Mouse (Mus musculus): ENCODE data around the gene Thumpd3. TPM values are rescaled to one million over a fixed set of nuclear protein-coding genes. Genes with fewer than 3 reads are reported as not detected.

Gene Thumpd3
- total RNA-seq (2021) = 10 to 100 TPM; 22.6 to 30.6 TPM

DNA sequence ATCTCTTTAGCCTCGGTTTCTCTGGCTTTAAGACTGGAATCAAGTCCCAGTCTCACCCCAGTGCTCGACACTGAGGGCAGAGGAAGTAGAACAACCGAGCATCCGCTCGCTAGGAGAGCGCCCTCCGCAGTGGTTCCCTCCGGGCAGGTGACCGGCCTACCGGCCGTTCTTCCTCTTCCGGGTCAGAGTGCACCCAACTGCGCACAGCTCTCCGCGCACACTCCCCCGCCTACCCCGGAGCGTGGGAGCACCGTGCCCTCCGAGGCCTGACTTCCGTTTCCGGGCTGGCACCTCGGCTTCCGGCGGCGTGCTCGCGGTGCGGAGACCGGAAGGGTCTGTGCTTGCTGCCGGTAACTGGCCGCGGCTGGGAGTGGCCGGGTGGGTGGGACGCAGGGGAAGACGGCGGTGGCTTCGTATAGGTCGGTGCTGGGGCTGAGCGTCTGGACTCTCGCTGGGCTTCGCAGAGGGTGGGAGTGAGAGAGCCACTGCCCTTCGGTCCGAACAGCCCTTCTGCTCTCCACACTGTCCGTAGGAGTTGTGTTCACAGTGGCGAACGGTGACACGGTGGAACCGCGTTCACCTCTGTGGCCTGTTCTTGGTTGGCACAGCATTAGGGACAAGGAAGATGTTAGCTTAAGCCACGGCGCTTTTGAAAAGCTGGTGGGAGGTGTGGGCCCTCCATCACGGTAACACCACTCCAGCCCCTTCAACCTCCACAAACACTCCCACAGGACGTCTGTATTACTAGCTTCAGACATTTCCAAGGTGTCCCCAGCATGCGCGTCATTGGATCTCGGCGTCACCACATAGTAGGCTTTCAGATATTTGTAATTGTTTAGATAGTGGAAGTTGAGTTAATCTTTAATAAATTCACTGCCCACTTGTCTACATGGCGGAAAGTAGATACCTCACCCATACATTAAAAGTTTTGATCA is at the start of gene Thumpd3:
Gene Thumpd3, plus strand, starts transcription at position 185 of the 935 bp plus-strand sequence.
- intact Hi-C loops (cut with DNase I) = loop anchor here (1.0 to 10.0 kb wide), 2 partner anchors 30 to 278 kb away; partner anchors contain the start of gene Ogg1
- DNase-seq (ENCODE audit: low spot score in 2 of 2) = peak; percentile 96

DNA sequence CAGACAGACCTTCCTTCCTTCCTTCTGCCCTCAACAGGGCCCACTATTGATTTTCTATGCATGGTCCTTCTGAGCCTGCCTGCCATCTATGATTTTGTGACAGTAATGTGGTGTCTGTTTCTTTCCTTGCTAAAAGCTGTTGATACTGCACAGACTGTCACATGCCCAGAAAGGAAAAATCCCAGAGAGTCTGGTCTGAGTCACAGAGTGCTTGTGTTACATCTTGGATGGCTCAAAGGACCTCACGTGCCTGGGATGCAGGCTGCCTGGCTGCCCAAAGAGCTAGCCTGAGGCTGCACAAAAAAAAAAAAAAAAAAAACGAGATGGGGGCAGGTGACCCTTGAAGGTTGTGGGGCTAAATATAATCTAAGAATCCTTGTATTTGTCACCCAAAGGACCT is 46.8 kb upstream of the Thumpd3 start:
- intact Hi-C loops (cut with DNase I) = no loop called here

DNA sequence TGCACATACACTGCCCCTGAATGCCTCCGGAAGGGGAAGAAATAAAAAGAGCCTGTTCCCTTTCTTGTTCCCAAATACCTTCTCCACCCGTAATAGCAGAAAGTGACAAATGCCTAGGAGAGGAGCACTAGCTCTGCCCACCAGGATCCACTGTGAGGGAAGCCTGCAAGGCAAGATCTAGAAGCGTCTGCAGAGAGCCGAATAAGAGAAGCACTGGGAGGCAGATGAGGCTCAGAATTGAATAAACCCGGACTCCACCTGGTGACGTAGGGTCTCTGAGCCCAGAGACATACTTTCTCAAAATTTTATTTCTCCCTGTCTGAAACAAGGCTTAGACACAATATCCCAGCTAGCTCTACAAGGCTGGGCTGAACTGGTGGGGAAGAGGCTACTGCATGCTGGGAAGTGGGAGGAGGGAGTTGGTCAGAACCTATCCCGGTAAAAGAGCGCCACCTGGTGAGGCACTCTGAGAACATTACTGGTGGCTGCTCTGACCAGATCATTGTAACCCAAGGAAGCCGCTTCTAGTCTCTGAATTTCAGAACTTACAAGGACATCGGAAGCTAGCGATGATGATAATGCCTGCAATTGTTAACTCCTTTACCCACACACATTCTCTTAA is 45.2 kb upstream of the Thumpd3 start:
- DNase-seq (ENCODE audit: low spot score in 2 of 2) = peak; percentile 85 to 88
- intact Hi-C loops (cut with DNase I) = loop anchor here (1.0 to 5.0 kb wide), 3 partner anchors 53 to 300 kb away; partner anchors contain the start of gene Srgap3

More for the DNA sequence above, 46.8 kb upstream of the Thumpd3 start:
- no peak for DNase-seq (ENCODE audit: low spot score in 2 of 2)

DNA sequence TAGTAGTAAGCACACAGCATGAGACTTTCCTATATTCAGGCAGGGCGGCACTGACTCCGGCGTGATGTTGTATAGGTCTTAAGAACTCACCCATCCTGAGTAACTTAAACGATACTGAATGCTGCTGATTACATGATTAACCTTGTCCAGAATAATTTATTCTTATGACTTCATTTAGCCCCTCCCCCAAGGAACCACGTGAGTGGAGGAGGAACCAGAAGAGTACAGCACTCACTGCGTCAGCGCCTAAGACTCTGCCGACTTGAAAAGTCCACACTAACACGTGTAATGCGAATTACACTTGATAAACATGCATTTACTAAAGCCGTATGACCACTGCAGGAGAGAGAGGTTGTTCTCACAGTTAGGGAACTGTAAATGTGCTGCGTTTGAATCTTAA is 44.3 kb upstream of the Thumpd3 start:
- DNase-seq (ENCODE audit: low spot score in 2 of 2) = no peak
- intact Hi-C loops (cut with DNase I) = loop anchor here (1.0 to 5.0 kb wide), 3 partner anchors 54 to 301 kb away; partner anchors contain the start of gene Srgap3

DNA sequence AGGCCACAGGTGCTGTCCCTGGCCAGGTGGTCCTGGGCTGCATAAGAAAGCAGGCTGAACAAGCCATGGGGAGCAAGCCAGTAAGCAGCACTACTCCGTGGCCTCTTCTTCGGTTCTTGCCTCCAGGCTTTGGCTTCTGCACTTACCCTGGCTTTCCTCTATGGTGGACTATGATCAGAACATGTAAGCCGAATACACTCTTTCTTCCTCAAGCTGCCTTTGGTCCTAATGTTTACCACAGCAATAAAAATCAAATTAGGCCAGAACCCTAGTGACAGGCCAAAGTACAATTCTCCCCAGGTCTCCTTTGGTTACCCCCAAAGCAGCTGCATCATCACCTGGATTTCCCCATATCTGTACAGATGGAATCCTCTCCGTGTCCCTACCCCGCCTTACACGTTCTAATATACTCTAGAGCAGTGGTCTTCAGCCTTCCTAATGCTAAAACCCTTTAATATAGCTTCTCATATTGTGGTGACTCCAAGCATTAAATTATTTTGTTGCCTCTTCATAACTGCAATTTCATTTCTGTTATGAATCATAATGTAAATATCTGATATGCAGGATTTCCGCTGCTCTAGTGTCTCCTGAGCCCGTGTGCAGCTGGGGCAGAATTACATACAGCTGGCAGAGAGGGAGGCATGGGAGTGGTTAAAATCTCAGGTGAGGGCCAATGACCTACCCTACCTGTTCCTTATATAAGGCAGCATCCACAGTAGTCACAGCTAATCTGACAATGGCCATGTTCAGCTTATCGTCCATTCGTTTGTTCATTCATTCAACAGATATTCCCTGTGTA is 42.5 kb upstream of the Thumpd3 start:
- DNase-seq (ENCODE audit: low spot score in 2 of 2) = no peak
- intact Hi-C loops (cut with DNase I) = loop anchor here (5.0 kb wide), 1 partner anchor 56 kb away; the partner anchor contains the start of gene Srgap3

DNA sequence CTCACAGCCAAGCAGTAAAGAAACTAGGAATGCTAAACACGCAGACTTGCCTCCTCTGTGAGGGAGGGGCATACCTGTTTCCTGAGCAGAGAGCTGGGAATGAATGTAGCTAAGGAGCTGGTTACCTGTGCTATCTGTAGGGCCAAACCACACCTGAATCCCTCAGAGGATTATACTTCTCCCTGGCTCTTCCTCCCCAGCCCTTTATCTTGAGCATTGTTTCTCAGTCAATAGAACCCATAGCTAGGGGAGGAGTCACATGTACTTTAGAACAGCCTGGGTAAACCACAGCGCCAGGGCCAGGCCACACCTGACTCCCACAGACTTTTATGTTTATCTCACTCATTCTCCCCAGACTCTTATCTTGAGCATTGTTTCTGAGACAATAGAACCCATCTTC is 39.2 kb upstream of the Thumpd3 start:
- DNase-seq (ENCODE audit: low spot score in 2 of 2) = no peak
- intact Hi-C loops (cut with DNase I) = no loop called here

DNA sequence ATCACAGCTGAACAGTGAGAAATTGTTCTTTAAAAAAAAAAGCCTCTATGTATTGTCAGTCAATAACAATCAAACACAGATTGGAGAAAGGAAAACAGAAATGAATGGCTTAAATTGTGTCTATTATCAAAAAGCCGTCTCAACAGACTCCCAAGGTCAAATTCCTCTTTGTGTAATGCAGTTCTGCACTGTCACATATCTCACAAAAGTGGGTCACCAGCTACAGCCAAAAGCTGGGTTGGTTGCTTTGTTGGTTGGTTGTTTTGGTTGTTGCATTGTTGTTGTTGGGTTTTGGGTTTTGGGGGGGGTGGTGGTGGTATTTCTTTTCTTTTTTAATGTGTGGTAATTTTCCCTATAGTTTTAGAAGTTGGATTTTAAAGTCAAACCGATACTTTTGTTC is 34.1 kb upstream of the Thumpd3 start:
- intact Hi-C loops (cut with DNase I) = no loop called here
- DNase-seq (ENCODE audit: low spot score in 2 of 2) = no peak

DNA sequence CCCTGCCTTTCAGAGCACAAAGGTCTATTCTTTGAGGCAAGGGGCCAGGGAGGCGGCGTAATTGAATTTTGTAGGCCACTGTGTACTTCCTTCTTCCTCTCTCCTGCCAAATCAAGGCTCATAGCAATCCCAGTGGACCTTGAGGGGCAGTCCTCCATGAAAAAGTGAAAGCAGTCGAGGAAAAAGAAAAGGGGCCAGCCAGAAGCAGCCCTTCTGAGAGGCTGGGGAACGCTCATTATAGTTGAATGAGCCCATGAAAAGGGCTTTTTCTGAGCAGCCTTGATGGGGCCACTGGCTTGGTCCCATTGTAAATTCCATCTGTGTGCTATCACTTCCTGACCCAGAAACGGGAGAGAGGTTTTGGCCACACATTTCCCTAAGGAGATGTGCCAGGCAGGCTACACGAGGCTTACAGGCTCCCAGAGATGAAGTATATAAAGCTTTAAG is 33.5 kb upstream of the Thumpd3 start:
- intact Hi-C loops (cut with DNase I) = no loop called here

DNA sequence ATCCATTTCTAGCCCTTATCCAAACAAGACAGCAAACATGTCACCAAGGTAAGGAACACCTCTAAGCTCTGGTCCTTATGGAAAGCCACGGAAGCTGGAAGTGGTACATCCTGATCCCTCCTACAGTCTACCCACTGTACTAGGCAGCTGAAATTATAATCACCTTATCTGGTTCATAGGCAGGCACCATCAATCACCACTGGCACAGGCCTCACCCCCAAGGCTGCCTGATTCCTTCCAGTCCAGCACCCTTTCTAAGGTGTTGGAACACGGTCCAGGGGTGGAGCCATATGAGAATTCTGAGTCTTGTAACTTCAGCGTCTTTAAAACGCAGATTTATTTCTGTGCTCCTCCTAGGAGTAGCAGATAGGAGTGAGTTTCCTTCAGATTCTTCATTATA is 32.5 kb upstream of the Thumpd3 start:
- intact Hi-C loops (cut with DNase I) = no loop called here
- no peak for DNase-seq (ENCODE audit: low spot score in 2 of 2)

More for the DNA sequence above, 33.5 kb upstream of the Thumpd3 start:
- DNase-seq (ENCODE audit: low spot score in 2 of 2) = peak in 1 of 2 experiments; percentile 38

DNA sequence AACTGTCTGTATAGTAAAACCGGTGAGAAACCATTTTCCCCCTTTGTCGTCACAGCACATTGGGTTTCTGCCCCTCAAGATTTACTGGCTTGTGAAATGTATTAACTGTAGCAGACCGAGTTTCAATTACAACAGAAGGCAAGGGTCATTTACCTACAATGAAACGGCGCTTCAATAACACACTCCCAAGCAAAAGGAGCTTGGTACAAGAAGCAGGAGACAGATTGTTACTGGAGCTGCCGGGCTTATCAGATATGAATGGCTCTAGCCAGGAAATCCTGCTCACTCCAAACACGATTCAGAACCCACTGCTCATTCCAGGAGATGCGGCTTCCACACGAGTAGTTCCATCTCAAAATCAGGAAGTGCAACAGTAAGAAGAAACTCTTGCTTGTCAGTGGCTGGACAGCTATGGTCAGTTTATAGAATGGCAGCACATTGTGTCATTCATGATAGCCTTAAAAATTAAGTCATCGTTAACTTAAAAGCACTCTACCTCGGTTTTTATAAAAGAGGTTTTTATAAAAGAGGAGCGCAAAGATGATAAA is 28.5 kb upstream of the Thumpd3 start:
- DNase-seq (ENCODE audit: low spot score in 2 of 2) = no peak
- intact Hi-C loops (cut with DNase I) = no loop called here

DNA sequence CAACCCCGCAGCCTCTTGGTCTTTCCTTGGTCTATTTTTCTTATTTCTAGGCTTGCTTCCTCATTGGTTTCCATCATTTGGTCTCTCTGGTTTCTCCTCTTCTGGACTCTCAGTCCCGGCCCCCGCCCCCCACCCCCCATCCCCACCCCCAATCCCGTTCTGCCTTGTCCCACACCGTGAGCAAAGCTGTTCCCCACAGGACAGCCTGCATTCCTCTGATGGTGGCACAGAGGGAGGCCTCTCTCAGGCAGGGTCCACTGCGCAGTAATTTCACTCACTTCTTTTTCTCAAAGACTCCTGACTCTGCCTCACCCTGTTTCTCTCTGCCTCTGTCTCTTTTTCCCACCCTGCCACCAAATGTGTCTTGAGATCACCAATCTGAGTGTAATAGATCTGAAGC is 27.9 kb upstream of the Thumpd3 start:
- intact Hi-C loops (cut with DNase I) = no loop called here
- DNase-seq (ENCODE audit: low spot score in 2 of 2) = no peak

DNA sequence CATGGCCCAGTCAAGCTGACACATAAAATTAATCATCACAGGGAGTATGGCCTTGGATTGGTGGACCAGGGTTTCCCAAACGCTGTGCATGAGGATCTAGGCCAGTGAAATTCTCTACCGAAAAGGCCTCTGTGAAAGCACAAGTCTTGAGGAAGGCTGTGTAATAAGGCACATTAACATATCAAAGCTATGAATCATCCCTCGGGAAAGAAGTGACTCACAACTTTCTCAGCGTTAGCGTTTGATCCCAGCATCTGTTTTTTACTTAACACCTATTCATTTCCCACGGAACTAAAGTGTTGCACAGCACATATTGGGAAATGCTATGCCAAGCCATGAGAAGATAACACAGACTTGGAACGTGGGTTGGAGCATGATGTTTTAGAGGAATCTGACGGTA is 21.2 kb upstream of the Thumpd3 start:
- intact Hi-C loops (cut with DNase I) = no loop called here

DNA sequence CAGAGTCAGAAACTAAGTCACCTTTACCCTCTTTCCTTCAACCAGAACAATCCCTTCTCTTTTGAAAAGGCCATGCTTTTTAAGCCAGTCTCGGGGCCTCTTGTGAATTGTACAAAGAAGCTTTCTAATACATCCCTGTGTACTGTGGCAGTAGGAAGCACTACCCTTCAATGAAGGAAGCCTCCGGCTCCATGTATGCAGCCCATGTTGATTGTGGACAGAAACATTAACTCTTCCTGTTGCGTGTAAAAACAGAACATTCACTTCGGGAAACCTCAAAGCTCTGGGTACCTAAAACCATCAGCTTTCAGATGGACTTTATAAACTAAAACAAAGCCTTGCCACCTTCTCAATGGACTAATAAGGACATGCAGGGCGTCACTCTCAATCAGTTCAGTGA is 20.3 kb upstream of the Thumpd3 start:
- intact Hi-C loops (cut with DNase I) = no loop called here
- no peak for DNase-seq (ENCODE audit: low spot score in 2 of 2)

More for the DNA sequence above, 21.2 kb upstream of the Thumpd3 start:
- peak; percentile 21 to 40 for DNase-seq (ENCODE audit: low spot score in 2 of 2)

DNA sequence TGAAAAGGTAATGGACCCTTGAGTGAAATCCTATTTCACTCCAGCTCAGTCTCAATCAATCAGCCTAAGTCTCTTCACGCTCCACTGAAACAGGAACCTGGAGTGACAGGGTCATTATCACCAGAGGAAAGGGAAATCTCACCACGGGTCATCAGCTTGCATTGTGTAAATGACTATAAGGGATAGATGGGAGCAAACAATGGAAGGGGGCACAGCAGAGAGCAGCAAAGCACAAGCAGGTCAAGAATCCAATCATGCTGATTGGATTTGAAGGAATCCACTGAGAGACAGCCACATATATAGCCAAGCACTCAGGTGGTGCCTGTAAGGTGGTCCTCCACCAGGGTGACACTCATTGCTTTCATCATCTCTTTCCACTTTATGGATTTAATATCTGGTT is 18.6 kb upstream of the Thumpd3 start:
- DNase-seq (ENCODE audit: low spot score in 2 of 2) = no peak
- intact Hi-C loops (cut with DNase I) = no loop called here

DNA sequence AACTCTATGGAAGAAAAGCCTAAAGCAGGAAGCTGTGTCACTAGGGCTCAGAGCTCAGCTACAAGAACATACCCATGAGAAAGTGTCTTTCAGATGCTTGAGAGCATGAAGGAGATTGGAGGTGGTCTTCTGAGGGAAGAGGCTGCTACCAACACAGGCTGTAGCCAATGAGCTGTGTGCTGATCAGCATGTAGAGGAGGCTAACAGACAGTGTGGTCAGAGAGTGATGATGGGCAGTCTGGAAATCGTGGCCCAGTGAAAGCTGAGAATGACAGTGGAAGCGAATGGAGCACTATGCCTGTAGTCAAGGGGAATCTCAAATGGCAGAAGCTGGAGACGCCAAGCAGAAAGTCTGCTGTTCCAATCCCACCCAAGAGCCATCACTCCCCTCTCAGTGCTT is 17.0 kb upstream of the Thumpd3 start:
- intact Hi-C loops (cut with DNase I) = no loop called here

DNA sequence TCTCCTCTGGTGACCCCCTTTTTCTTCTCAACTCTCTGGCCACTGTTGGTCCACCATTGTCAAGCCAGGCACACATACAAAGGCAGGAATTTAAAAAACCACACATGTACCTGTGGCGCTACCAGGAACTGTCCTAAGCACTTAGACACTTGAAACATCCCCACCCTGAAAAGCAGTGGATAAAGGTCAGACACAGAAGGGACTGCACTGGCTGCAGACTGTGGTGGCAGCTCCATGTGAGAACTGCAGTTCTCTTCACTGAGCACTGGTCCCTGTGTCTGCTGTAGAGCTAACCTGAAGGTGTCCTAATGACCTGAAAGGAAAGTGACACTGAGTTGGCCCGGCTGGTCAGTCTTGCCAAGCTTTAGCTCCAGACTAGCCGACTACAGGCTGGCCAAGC is 15.5 kb upstream of the Thumpd3 start:
- no peak for DNase-seq (ENCODE audit: low spot score in 2 of 2)
- intact Hi-C loops (cut with DNase I) = no loop called here

More for the DNA sequence above, 17.0 kb upstream of the Thumpd3 start:
- DNase-seq (ENCODE audit: low spot score in 2 of 2) = no peak

DNA sequence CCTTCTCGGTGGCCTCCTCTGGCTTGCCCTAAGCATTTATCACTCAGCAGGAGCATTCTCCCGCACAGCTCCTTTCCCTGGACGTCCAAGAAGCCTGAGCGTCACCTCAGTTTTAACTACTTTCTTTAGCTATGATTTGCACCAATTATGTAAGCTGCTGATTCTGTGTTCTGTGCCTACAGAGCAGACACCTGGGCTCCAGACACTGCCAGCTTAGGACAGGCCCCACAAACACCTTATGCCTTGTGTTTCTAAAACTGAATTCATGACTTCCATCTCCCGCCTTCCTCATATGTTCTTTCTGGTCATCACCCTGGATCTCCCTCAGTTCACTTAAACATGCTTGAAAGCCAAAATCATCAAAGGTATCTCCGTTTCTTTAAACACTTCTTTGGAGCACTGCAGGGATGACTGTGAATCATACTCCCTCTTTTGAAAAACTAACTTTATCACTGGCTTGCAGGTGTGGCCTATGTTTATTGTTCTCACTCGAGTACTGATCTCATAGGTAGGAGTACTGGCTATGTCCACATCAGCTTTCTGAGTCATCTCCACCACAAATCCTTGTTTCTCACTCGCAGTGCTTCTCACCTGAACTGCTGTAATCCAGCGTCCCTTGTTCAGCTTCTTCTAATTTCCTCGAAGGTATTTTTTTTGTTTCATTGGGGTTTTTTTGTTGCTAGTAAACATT is 14.9 kb upstream of the Thumpd3 start:
- DNase-seq (ENCODE audit: low spot score in 2 of 2) = no peak
- intact Hi-C loops (cut with DNase I) = no loop called here

DNA sequence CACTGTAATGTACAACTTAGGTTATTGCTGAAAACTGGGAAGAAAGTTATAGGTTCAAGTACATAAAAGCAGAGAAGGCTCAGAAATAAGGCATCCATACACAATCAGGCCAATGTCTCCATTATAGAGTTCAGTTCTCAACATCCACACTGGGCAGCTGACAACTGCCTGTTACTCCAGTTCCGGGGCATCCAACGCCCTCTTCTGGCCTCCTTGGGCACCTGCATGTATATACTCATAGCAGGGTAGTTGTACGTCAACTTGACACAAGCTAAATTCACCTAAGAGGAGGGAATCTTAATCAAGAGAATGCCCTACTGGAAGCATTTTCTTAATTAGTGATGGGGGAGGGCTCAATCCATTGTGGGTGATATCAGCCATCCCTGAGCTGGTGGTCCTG is 13.9 kb upstream of the Thumpd3 start:
- no peak for DNase-seq (ENCODE audit: low spot score in 2 of 2)
- intact Hi-C loops (cut with DNase I) = no loop called here

DNA sequence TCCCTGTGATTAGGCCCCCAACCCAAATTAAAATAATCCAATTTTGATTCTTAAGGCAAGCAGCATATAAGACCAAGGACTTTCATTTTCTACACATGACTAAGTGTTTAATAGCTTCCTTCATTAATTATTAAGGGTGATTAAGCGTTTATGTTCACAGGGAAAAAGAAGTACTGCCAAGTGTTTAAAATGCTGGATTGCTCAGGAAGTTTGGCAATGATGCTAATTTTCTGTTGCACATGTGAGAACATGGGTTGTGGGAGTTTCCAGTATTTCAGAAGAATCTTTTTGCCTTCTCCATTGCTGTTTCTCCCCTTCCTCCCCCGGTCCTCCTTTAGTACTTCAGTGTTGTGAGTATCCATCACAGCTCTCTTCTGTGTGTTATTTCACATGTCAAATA is 12.8 kb upstream of the Thumpd3 start:
- intact Hi-C loops (cut with DNase I) = no loop called here
- no peak for DNase-seq (ENCODE audit: low spot score in 2 of 2)

Measured in left cerebral cortex, postnatal 36 days (tissue).